Mouse (Mus musculus) hindbrain, embryonic 12.5 days (tissue): ENCODE results near the gene Cpeb2. TPM values are rescaled to one million over a fixed set of nuclear protein-coding genes. Genes with fewer than 3 reads are reported as not detected.

Source experiments
- ATAC-seq: fragments of 200-750 bp; cut with Nextera tagmentation; 2 replicates; pipeline ENCODE4 v1.8.0; 2017; ENCODE audit warnings: moderate TSS enrichment; ENCODE audit not compliant: low FRiP score
- H3K27ac ChIP-seq: fragments of 300-500 bp; sonication (generic); 2 replicates; pipeline ENCODE4 v1.5.1; 2016; ENCODE audit warnings: mild to moderate bottlenecking
- H3K27me3 ChIP-seq: fragments of 300-500 bp; sonication (generic); 2 replicates; pipeline ENCODE4 v1.6.1; 2016; ENCODE audit warnings: mild to moderate bottlenecking
- H3K36me3 ChIP-seq: fragments of 300-500 bp; sonication (generic); 2 replicates; pipeline ENCODE4 v1.6.1; 2016; ENCODE audit warnings: mild to moderate bottlenecking
- H3K4me1 ChIP-seq: fragments of 300-500 bp; sonication (generic); 2 replicates; pipeline ENCODE4 v1.6.1; 2016
- H3K4me2 ChIP-seq: fragments of 300-500 bp; sonication (generic); replicated peaks from 2 replicates; pipeline ENCODE4 v1.6.1; 2016; ENCODE audit warnings: mild to moderate bottlenecking
- H3K4me3 ChIP-seq: fragments of 300-500 bp; sonication (generic); 2 replicates; pipeline ENCODE4 v1.5.1; 2016; ENCODE audit warnings: mild to moderate bottlenecking
- H3K9ac ChIP-seq: fragments of 300-500 bp; sonication (generic); 2 replicates; pipeline ENCODE4 v1.6.1; 2016; ENCODE audit warnings: mild to moderate bottlenecking, moderate library complexity
- H3K9me3 ChIP-seq: fragments of 300-500 bp; sonication (generic); replicated peaks from 2 replicates; pipeline ENCODE4 v1.6.1; 2016; ENCODE audit warnings: mild to moderate bottlenecking
- WGBS: fragments of 180-500 bp; shearing (Covaris S2); methylation state at CpG from one replicate; pipeline ENCODE4 v1.1.7; 2016; 5-methylcytosine and 5-hydroxymethylcytosine counted together
- polyA plus RNA-seq: library from polyadenylated mRNA; unstranded; fragments of >200 nt; fragmentation: Nextera tagmentation; extraction: Ambion mirVana; gene quantifications from 2 replicates; pipeline ENCODE4 v1.2.1, GENCODE M21; 2016

Cpeb2 gene
- polyA plus RNA-seq, 1 experiment from 2014 or later = 10.6 TPM

GRCm38 (mm10) chr5:43338771-43339475 is 106.0 kb downstream of the Cpeb2 start:
- 50% methylated on average over 10 of the region's 10 CpGs for WGBS
- no peaks in the 10 kb centered on the region for H3K36me3 ChIP-seq
- no peak overlapping the region for H3K9ac ChIP-seq
- ATAC-seq = peak; percentile 80; the same call in 1 of the 2 replicates
- no peaks in the 10 kb centered on the region for H3K4me1 ChIP-seq
- H3K27me3 ChIP-seq = no peaks in the 10 kb centered on the region
- no peak overlapping the region for H3K27ac ChIP-seq
- no peak overlapping the region for H3K4me2 ChIP-seq
- H3K9me3 ChIP-seq = no peaks in the 10 kb centered on the region
- H3K4me3 ChIP-seq = no peak overlapping the region
